Mouse (Mus musculus) intestine, postnatal 0 days (tissue): ENCODE data around the gene Pear1. TPM values are rescaled to one million over a fixed set of nuclear protein-coding genes. Genes with fewer than 3 reads are reported as not detected.

Experiments
- ATAC-seq: fragments of 200-750 bp; cut with Nextera tagmentation; 2 replicates; pipeline ENCODE4 v1.8.0; 2017; ENCODE audit warnings: mild to moderate bottlenecking, moderate TSS enrichment, moderate library complexity
- H3K27ac ChIP-seq: fragments of 300-500 bp; sonication (generic); 2 replicates; pipeline ENCODE4 v1.5.1; 2014; ENCODE audit warnings: mild to moderate bottlenecking, low read depth, low read length, moderate library complexity
- H3K27me3 ChIP-seq: fragments of 300-500 bp; sonication (generic); replicated peaks from 2 replicates; pipeline ENCODE4 v1.6.1; 2014; ENCODE audit warnings: low read length, mixed read lengths; ENCODE audit not compliant: control insufficient read depth, insufficient read depth
- H3K36me3 ChIP-seq: fragments of 300-500 bp; sonication (generic); 2 replicates; pipeline ENCODE4 v1.6.1; 2014; ENCODE audit warnings: mild to moderate bottlenecking, moderate library complexity; ENCODE audit not compliant: control insufficient read depth, insufficient read depth
- H3K4me1 ChIP-seq: fragments of 300-500 bp; sonication (generic); replicated peaks from 2 replicates; pipeline ENCODE4 v1.6.1; 2014; ENCODE audit warnings: antibody characterized with exemption, low read length, mixed read lengths; ENCODE audit not compliant: control insufficient read depth, insufficient read depth
- H3K4me2 ChIP-seq: fragments of 300-500 bp; sonication (generic); replicated peaks from 2 replicates; pipeline ENCODE4 v1.6.1; 2014; ENCODE audit warnings: low read depth, mild to moderate bottlenecking, moderate library complexity
- H3K4me3 ChIP-seq: fragments of 300-500 bp; sonication (generic); 2 replicates; pipeline ENCODE4 v1.5.1; 2014; ENCODE audit warnings: low read depth, low read length
- H3K9ac ChIP-seq: fragments of 300-500 bp; sonication (generic); 2 replicates; pipeline ENCODE4 v1.6.1; 2014; ENCODE audit warnings: mild to moderate bottlenecking, low read depth, low read length
- H3K9me3 ChIP-seq: fragments of 300-500 bp; sonication (generic); 2 replicates; pipeline ENCODE4 v1.6.1; 2016; ENCODE audit warnings: mixed run types; ENCODE audit not compliant: control insufficient read depth
- CTCF ChIP-seq: sonication (generic); IDR thresholded peaks from 2 replicates; pipeline ENCODE4 v1.5.1; 2016; ENCODE audit warnings: low read depth, mild to moderate bottlenecking, control low read depth, antibody characterized with exemption, moderate library complexity
- WGBS: fragments of 180-500 bp; shearing (Covaris S2); extraction: QIAGEN DNeasy Blood & Tissue Kit; methylation state at CpG from one replicate; pipeline ENCODE4 v1.1.7; 2014; 5-methylcytosine and 5-hydroxymethylcytosine counted together
- polyA plus RNA-seq: library from polyadenylated mRNA; unstranded; fragments of >200 nt; fragmentation: Nextera tagmentation; extraction: Ambion mirVana; gene quantifications from 2 replicates; pipeline ENCODE4 v1.2.1, GENCODE M21; 2015

Gene Pear1
- polyA plus RNA-seq, 1 experiment from 2014 or later: 7.7 TPM

DNA sequence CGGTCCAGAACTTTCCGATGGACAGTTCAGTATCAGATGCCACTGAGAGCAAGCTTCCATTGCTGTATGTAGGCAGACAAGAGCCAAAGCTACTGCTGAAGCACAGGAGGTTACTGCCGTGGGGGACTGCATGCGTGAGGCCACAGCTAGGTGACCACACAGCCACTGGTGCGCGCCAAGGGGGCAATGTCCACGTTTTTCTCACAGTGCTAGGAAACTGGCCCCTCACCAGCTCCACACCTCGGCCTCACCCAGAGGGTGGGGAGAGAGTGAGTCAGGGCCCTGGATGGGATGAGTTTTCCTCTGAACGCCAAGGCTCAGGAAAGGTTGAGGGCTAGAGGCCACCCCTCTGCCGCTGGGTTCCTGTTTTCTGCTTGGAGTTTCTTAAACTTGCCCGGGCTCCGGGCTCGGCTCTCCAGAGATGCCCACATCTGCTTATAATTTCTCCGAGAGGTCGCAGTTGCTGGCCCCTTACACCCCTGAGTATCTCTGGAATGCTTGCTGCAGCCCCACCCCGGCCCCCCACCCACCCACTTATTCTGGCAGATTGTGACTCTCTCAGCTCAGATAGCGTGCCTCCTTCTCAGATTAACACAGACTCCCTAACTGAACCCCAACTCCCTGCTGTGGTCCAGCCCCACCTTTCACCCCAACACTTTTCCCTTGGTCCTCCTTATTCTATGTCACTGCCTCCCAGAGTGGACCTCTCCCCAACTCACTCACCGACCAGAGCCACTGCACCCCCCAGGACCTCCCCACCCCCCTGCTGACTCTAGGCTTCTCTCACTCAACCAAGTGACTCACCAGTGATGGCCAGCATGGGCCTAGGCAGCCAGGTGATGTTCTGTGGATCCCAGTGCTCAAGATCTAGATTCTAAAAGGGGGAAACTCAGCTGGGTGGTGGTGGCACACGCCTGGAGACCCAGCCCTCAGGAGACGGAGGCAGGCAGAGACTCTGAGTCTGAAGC, 62.4 kb downstream of the Pear1 start:
- Histone ChIP-seq H3K4me2 (peak overlapping the region; percentile 37), H3K4me1 (0 out of 2 replicates have a peak, but pooled peaks cover 3% of the 10 kb centered on the region), H3K9me3 (no peaks in the 10 kb centered on the region), H3K27me3 (no peaks in the 10 kb centered on the region), H3K27ac (no peak overlapping the region), H3K4me3 (no peak overlapping the region), H3K9ac (no peak overlapping the region), H3K36me3 (no peaks in the 10 kb centered on the region)
- peak; percentile 59; the same call in 1 of the 2 replicates for ATAC-seq
- TF ChIP-seq CTCF: no peak
- 47% methylated on average over 20 of the region's 20 CpGs for WGBS

DNA sequence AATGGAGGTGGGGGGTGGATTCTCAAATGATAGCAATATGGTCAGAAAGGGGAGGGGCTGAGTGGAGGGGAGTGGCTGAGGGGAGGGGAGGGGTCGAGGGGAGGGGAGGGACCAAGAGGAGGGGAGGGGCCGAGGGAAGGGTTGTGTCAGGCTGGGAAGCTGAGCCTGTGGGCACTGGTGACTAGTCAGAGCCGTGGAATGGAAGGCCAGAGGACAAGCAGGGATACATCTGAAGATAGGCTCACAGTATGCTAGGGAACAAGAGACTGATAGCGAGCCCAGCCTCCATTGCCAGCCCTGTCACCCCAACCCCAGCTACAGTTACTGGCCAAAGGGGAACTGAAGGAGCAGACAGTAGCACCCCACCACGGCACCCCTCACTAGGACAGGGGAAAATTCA, 65.5 kb downstream of the Pear1 start:
- Histone ChIP-seq H3K9me3 (no peaks in the 10 kb centered on the region), H3K4me1 (no peaks in the 10 kb centered on the region), H3K4me2 (no peak overlapping the region), H3K9ac (no peak overlapping the region), H3K4me3 (no peak overlapping the region), H3K27ac (no peak overlapping the region), H3K36me3 (peaks cover 14% of the 10 kb centered on the region; the same call in 1 of the 2 replicates), H3K27me3 (no peaks in the 10 kb centered on the region)
- TF ChIP-seq CTCF: no peak
- WGBS: 53% methylated on average over 4 of the region's 5 CpGs
- ATAC-seq: no peak

DNA sequence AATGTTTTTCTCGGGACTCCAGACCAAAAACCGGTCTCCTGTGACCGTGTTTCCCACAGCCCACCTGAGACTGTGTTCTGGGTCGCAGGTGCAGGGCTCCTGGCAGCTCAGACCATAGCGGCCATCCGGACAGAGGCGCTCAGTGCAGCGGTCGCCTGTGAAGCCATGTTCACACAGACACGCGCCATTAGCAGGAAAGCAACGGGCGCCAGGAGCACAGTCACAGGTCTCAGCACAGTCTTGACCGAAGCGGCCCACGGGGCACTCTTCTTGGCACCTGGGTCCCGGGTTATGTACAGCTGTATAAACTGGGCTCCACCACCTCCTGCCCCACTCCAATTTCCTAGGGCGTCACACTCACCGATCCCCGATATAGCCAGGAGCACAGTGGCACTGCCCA, 67.6 kb downstream of the Pear1 start:
- no peak for TF ChIP-seq CTCF
- Histone ChIP-seq H3K36me3 (peaks cover 28% of the 10 kb centered on the region; the same call in 1 of the 2 replicates), H3K4me1 (no peaks in the 10 kb centered on the region), H3K9me3 (no peaks in the 10 kb centered on the region), H3K4me2 (no peak overlapping the region), H3K27ac (no peak overlapping the region), H3K27me3 (no peaks in the 10 kb centered on the region), H3K4me3 (no peak overlapping the region), H3K9ac (no peak overlapping the region)
- ATAC-seq: no peak
- 66% methylated on average over 20 of the region's 20 CpGs for WGBS

DNA sequence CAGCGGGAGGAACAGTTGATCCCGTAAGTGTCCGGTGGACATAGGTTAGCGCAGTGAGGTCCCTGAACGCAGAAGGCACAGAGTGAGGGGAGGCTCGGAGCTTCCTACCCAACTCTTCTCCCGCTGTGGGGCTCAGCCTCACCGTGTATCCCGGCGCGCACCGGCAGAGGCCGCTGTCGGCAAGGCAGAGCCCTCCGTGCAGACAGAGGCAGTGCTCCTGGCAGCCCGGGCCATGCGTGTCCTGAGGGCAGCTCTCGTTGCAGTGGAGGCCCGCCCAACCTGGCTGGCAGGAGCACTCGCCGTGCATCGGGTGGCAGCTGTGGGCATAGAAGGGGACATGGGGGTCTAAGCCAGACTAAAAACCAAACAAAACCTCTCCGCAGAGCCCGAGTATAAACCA, 68.1 kb downstream of the Pear1 start:
- H3K4me3 ChIP-seq: no peak overlapping the region
- no peaks in the 10 kb centered on the region for H3K27me3 ChIP-seq
- peak; percentile 75 for ATAC-seq
- no peaks in the 10 kb centered on the region for H3K9me3 ChIP-seq
- H3K27ac ChIP-seq: no peak overlapping the region
- H3K36me3 ChIP-seq: peaks cover 30% of the 10 kb centered on the region; the same call in 1 of the 2 replicates
- peak; percentile 99 for TF ChIP-seq CTCF
- 5% methylated on average over 24 of the region's 24 CpGs for WGBS
- H3K4me1 ChIP-seq: no peaks in the 10 kb centered on the region
- peak overlapping the region; percentile 48 for H3K4me2 ChIP-seq
- no peak overlapping the region for H3K9ac ChIP-seq

DNA sequence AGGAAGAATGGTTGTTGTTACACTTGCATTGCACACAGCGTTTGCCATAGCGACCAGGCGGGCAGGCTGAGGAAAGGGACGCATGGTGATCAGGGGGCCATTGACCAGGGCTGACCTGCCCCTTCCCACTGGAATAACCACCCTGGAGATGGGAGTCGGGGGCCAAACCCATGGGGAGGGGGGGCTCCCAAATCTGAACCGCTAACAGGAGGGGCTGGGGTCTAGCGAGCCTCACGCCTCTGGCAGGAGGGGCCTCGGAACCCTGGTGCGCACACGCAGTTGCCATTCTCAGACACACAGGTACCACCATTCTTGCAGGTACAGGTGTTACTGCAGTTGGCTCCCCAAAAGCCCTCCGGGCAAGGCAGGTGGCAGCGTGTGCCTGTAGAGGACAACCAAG, 70.3 kb downstream of the Pear1 start:
- no peaks in the 10 kb centered on the region for H3K4me1 ChIP-seq
- no peak overlapping the region for H3K4me2 ChIP-seq
- no peaks in the 10 kb centered on the region for H3K27me3 ChIP-seq
- H3K9me3 ChIP-seq: no peaks in the 10 kb centered on the region
- H3K4me3 ChIP-seq: no peak overlapping the region
- H3K36me3 ChIP-seq: peaks cover 30% of the 10 kb centered on the region; the same call in 1 of the 2 replicates
- no peak overlapping the region for H3K9ac ChIP-seq
- H3K27ac ChIP-seq: no peak overlapping the region
- WGBS: 88% methylated on average over 13 of the region's 13 CpGs
- no peak for ATAC-seq
- no peak for TF ChIP-seq CTCF

DNA sequence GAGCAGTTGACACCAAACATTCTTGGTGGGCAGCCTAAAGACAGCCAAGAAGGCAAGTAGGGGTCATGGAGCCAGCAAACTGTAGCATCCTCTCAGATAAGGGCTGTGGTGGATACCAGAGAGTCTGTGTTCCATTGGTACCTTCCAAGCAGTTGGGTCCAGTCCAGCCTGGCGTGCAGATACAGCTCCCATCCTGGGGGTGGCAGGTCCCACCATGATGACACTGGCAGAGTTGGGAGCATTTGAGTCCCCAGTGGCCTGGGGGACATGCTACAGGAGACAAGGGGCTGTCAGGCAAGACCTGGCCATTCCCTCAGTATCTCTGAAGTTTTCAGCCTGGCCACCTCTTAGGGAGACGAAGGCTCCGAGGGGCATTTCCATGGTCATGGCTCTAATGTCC, 71.5 kb downstream of the Pear1 start:
- H3K36me3 ChIP-seq: peaks cover 30% of the 10 kb centered on the region; the same call in 1 of the 2 replicates
- H3K4me3 ChIP-seq: no peak overlapping the region
- H3K9me3 ChIP-seq: no peaks in the 10 kb centered on the region
- no peak for ATAC-seq
- 83% methylated on average over 3 of the region's 3 CpGs for WGBS
- peaks cover 5% of the 10 kb centered on the region; the same call in 1 of the 2 replicates for H3K4me1 ChIP-seq
- no peak overlapping the region for H3K9ac ChIP-seq
- no peak for TF ChIP-seq CTCF
- H3K4me2 ChIP-seq: no peak overlapping the region
- no peak overlapping the region for H3K27ac ChIP-seq
- no peaks in the 10 kb centered on the region for H3K27me3 ChIP-seq
